Mouse (Mus musculus) thymus, postnatal 0 days (tissue): ENCODE measurements at regions not wholly inside any gene's neighbourhood (a gene's known extent, or its start where the extent isn't known, plus 50 kb on each side); places are given as distances from the start of the nearest gene placed in this dataset.

Experiments
- DNase-seq: peaks from one replicate; pipeline ENCODE4 v3.0.0-alpha.2; 2015; ENCODE audit warnings: low spot score

DNA sequence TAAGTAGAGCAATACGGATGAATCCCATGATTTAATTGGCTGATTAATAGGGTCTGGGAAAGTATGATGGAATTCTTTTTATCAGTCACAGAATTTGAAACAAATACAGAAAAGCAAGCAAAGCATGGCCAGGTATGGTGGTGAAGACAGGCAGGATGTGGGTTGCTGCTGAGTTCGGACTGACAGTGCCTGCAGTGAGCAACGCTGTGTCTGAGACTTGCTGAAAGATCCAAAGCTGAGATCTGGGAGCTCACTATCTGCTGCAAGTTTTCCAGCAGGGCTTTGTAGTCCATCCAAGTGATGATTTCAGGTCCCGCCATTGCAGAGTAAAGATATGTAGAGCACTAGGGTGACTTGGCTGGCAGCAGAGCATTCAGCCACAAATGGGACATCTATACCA is 189.3 kb upstream of the Ahr start:
- peak; percentile 58 for DNase-seq

- DNase-seq, result no peak
These were observed 177.8 kb upstream of the Ahr start for GRCm38 (mm10) chr12:35712671-35713070.

GRCm38 (mm10) chr12:35711549-35712070 is 176.8 kb upstream of the Ahr start:
- DNase-seq, result no peak

DNA sequence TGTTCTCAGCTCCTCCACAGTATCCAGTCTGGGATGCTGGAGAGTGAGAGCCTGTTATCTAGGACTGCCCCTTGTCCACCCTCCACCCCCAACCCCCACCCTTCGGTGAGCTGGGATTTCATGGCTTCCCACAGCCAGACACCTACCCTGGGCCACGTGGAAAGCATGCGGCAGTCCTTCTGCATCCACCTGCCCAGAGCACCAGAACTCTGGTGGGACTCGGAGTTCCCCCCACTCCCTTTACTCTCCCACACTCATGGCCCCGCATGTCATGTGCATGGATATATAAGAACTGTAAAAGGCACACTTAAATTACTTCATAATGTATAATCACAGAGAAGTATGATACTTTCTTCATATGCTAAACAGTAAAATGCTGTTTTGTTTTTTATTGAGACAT is 175.5 kb upstream of the Ahr start:
- no peak for DNase-seq

DNA sequence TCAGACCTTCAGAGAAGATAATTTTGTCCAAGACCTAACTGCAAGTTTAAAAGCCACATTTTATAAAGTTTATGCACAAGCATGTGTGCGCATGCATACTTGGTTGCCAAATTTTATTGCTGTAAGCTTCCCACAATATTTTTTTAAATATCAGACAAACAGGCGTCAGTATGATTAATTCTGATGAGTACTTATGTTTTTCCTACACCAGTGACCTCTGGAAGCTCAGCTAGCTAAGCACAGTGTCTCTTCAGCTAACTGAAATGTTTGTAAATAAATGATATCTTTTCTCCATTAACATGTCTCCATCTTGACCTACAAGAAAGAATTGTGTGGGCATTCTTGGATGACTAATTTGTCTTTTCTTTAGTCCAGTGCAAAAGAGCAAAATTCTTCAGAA is 168.6 kb upstream of the Ahr start:
- no peak for DNase-seq

DNA sequence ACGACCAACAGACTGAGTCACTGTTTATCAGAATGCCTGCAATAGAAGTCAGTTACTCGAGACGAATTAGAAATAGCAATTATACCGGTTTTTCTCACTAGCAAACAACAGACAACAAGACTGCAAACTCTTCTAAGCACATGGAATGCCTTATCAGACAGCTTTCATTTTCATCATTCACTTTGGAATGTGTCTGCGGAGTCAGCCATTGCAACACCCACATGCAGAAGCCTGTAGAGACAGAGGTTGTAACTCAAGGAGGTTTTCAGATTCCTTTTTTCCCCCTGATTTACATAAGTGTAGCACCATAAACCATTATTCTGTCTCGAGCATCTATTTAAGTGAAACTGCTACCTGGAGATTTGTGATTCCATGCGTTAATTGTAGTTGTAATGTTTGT is 167.8 kb upstream of the Ahr start:
- no peak for DNase-seq

DNA sequence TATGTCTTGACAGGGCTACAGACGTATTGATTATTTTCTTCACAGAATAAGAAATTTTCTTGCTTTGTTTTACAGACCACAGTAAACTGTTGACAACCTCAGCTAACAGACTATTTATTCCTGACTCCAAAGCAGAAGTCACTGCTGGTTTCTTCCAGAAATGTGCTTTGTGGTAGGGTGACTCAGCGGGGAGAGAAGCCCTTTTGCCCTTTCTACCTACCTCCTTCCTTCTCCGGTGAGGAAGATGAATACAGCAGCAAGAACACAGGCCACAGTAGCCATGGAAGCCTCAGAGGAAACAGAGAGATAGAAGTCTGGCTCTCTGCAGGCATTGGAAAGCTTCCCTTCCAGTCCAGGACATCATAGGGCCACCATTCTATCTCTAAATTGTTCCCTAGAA is 159.4 kb upstream of the Ahr start:
- DNase-seq, result no peak

- DNase-seq, result peak; percentile 70
These were observed 156.1 kb upstream of the Ahr start for GRCm38 (mm10) chr12:35690914-35691313.

DNA sequence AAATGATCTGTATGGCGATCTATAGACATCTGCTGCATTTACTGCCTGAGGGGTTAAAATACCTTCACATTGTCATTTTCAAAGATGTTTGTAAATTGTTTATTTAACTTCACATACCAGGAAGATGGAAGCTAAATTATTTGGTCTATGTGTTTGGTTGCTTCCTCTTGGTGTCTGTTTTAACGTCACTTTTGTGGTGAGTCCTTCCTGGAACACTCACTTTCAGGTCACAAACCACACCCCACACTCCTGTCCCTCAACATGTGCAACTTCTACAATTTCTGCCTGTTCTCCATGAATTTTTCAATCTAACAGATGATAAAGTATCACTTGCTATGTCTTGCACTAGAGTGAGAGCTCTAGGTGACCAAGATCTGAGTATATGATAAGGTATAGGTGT is 151.4 kb upstream of the Ahr start:
- peak; percentile 69 for DNase-seq

- peak; percentile 85 for DNase-seq
These were observed 150.4 kb upstream of the Ahr start for GRCm38 (mm10) chr12:35685189-35685588.

GRCm38 (mm10) chr12:35681864-35682449 is 147.1 kb upstream of the Ahr start:
- DNase-seq, result no peak

DNA sequence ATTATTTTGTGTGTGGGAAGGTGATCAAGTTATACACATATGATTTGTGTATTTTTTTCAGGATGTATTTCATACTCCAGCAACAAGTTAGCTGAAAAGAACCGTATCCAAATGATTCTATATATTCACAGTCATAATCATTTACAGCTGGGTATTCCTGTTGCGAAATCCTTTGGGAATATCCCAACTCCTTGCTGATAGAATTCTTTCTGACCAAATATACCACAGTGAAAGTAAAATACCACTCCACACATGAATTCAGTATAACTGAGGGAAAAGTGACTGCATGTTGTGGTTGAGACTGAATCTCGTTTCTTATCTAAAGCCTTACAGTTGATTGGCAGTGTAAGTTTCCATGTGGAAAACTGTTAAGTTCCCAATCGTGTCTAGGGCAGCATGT is 145.1 kb upstream of the Ahr start:
- DNase-seq, result no peak

DNA sequence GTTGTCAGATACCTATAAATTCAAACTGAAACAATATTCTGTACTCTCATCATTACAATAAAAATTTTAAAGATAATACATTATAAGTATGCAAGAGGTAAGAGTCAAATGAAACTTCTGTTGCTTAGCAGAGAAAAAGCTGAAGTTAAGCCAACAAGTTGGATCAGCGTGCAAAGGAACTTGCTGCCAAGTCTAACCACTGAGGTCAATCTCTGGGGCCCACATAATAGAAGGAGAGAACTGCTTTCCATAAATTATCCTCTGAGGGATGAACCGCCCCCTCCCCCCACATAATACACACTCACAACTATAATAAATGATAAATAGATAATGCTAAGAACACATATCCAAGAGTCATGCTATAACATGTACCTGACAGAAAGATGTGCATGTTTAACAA is 144.2 kb upstream of the Ahr start:
- no peak for DNase-seq

- DNase-seq, result peak; percentile 54
These were observed 139.6 kb upstream of the Ahr start for GRCm38 (mm10) chr12:35674487-35674886.

- DNase-seq, result no peak
These were observed 136.1 kb upstream of the Ahr start for GRCm38 (mm10) chr12:35670980-35671379.

DNA sequence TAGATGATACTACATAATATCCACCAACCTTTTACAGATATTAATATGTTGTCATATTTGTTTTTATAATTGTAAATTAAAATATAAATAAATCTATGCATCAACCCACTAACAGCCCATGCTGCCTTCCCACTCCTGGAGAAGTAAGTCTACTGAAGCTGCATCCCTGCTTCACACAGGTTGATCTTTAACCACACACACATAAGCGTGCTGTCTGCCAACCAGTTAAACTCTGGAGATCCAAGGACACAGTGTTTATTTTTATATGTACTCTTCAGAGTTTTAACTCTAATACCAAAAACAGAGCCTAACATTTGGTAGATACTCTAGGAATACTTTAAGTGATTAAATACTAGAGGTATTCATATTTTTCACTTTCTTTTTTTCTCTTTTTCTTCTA is 133.9 kb upstream of the Ahr start:
- no peak for DNase-seq

DNA sequence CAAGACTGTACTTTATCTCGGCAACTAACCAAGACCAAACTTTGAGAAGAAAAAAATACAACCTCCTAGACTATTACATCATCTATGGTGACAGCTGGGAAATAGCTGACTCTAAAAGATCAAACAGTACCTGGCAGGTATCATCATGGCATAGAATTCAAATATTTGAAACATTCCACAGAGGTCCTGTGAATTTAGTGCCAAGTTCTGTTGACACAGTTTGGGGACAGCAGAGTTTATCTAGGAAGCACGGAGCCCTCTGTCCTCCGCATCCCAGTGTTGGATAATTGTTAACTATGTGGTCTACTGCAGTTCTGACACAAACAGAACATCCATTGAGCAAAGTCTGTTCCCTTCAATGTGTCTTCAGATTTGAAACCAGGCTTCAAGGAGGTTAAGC is 132.9 kb upstream of the Ahr start:
- no peak for DNase-seq

DNA sequence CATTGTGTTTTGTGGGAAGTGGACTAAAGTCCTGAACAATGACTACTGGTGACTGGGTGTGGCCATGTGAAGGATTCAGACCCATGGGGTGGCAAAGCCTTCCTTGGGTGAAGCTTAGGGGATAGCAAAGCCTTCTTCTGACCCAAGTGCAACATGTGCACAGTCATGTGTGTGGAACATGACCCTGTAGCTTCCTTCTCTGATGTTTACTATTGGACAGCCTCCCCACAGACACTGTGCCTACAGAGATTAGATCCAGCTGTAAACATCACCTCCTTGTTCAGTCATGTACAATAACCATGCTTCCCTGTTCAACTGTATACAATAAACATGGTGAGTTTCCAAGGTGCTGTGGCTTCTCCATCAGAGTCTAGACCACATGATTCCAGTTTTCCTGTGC is 132.4 kb upstream of the Ahr start:
- DNase-seq, result no peak

GRCm38 (mm10) chr12:35666062-35666461 is 131.2 kb upstream of the Ahr start:
- DNase-seq, result no peak

GRCm38 (mm10) chr12:35663062-35663461 is 128.2 kb upstream of the Ahr start:
- no peak for DNase-seq

DNA sequence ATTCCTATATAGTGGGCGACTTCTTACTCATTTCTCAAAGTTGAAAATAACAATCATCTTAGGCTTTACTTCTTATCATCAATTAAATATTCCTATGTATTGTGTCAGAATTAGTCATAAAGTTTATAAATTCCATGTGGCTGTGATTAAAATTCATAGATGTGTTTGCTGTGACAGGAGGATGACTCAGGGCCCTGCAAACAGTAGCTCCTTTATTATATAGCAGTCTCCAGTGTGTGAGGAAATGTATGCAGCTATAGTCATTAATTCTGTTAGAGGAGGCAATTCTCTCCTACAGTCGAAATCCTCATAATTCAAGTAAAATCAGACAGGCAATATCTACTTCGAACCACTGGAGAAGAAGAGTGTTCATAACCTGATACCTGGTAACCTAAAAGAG is 121.7 kb upstream of the Ahr start:
- DNase-seq, result no peak

DNA sequence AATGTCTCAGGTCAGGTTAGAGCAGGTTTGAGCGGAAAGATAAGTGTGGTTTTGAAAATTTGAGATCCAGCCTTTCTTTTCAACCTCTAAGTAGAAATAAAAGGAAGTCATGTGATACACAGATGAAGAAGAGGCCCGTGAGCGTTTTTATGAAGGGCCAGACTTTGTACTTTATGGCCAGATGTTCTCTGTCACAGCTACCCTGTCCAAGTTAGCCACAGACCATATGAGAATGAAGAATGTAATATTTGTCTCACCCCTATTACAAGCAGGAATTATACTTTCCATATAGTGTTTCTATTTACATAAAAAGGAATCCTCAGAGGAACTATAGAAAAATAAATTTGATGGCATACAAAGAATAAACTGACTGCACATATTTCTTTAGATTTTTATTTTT is 114.9 kb upstream of the Ahr start:
- DNase-seq, result no peak

GRCm38 (mm10) chr12:35642473-35642872 is 107.6 kb upstream of the Ahr start:
- no peak for DNase-seq

- DNase-seq, result no peak
These were observed 106.9 kb upstream of the Ahr start for GRCm38 (mm10) chr12:35641741-35642140.
